Mouse (Mus musculus) liver, adult 10 weeks (tissue): Measurements from ENCODE around the gene Dnali1. TPM values are rescaled to one million over a fixed set of nuclear protein-coding genes. Genes with fewer than 3 reads are reported as not detected.

ENCODE experiments used
- polyA plus RNA-seq: library from polyadenylated mRNA; stranded (reverse); fragments of 350-450 nt; fragmentation: Illumina TruSeq; extraction: RNeasy Lipid Tissue Mini Kit (QIAGEN cat#74804); gene quantifications from one replicate; pipeline ENCODE4 v1.2.3, GENCODE M21; 2014; ENCODE audit warnings: low read depth, low replicate concordance

Gene Dnali1
- polyA plus RNA-seq, result not detected

DNA sequence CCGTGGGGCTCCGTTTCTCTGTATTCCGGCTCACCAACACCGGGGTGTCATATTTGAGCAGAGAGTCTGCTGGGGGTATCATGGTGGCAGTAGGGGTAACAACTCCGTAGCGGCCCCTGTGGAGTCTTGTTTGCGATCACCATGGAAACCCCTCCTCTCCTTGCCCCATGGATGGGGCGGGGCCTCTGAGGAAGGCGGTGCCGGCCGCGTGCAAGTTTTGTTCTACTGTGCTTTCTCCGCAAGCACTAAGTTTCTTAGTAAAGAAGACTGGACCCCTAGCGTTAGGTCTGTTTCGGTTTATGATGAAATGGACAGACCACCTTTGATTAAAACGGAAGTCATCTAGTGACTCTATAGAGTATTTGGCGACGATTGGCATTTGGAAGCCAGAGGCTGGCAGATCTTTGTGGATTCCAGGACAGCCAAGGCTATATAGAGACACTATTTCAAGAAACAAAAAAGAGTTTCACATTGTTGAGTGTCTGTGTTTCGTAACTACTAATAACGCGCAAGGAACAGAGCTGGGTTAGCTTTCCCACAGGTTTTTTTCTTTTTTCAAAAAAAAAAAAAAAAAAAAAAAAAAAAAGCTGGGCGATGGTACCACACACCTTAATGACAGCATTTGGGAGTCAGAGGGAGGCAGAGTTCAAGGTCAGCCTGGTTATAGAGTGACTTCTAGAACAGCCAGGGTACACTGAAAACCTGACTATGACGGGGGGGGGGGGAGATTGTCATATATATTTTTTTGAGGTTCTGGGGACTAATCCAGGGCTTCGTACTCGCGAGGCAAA lies at the start of gene Dnali1:
TSS of gene Dnali1 (minus strand) at position 187 of the 791 bp plus-strand sequence.

DNA sequence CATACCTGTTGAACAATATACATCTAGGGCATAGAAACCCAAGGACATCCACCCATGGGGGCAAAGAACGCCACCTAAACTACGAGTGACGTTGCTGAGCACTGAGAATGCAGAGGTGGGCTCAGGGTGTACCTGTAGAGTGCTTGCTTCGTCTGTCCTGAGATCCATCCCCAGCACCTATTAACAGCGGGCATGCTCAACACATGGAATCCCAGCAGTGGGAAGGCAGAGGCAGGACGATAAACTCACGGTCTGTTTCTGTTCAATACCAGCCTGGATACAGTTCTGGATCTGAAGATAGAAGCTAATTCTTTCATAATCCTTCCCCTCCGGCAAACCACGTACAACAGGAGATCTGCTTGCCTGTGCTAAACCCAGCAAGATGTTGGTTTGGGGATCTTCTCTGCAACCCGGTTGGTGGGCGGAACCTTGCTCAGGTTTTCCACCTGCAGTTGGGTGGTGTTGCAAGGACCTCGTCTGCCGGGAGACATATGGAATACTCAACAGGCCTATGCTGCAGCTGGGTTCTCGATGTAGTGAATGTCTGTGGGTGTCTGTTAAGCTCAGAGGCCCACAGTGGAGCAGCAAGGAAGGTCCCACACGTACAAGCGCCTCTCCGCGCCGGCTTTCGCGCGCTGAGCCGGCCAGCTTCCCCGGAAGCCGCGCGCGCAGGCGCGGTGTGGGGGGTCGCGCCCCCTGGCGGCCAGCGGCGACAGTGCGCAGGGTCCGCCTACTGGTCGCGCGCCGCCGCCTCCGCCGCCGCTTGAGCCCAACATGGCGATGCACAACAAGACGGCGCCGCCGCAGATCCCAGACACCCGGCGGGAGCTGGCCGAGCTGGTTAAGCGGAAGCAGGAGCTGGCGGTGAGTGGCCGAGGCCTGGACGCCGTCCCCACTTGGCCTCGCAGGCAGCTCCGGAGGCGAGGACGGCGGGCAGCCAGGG lies 19.2 kb upstream of the Dnali1 start, which contains the start of gene Meaf6:
TSS of gene Meaf6 (plus strand) at position 732 of the 943 bp plus-strand sequence.

DNA sequence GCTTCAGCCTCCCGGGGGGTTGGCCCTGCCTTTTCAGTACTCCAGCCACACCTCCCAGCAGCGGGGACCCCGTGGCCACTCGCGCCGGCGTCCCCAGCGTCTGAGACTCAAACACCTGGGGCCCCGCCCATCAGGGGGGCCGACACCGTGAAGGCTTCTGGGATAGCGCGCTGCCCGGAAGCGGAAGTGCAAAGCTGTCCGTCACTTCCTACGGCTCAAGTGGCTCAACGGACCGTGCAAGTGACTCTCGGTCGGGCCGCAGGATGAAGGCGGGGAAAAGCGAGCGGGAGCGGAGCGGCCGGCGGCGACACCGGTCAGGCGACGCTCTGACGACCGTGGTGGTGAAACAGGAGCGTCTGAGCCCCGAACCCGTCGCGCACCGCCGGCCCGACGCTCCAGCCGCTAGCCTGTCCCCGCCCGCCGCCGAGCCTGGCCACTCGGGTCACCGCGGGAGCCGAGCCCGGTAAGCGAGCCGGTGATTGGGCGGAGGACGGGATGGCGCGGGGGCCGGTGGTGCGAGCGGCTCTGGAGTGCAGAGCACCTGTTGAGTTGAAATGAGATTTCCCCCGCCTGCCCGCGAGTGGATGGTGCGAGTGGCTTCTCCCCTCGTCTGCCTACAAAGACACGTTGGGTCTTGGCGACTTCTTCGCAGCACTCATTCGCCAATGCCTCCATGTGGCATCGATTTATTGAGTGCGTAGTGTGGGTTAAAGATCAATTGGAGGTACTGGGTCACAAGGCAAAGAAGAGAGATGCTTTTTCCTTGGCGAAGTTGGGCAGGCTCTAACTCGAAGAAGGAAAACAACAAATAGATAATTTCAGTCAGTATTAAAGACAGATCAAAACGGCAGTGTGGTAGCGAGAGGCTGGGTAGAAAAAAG lies 1.2 kb upstream of the Dnali1 start, which contains the start of gene Snip1:
TSS of gene Snip1 (plus strand) at position 183 of the 881 bp plus-strand sequence.

DNA sequence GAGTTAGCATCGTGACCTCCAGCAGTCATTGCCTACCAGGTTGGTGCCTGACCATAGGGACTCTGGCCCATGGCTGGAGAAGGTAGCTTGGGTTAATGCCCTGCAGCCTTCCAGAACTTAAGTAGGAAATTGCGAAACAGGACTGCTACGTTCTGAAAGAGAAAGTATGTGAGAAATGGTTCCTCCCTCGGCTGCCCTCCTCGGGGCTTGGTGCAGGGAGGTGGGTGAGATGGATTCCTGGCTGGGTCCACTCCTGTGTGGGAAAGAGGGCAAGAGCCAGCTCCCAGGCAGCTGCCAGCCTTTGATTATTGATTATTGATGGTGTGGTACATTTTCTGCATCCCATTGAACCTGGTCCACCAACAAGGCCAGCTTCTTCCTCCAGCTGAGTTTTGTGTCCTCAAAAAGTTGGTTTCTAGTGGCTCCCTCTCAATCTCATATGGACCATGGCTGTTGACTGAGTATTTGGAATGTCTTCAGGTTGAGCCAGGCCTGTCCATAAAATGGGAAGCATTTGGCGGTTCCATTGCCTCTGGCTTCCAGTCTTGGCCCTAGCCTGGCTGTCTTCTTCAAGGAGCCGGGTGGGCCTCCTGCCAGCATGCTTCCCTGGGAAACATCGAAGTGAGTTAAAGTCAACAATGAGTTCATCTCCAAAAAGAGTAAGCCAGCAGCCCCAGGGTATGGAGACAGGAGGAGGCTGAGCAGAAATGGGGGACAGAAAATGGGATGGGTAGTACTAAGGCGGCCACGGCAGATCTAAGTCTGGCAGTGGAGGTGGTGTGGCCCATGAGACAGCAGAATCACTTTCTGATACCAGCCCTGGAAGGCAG lies 49.5 kb downstream of the Dnali1 start, which contains the start of gene Gnl2:
TSS of gene Gnl2 (plus strand) at position 780 of the 830 bp plus-strand sequence.

Other genes with a start within 250 kb of the Dnali1 start
- 15.7 TPM for gene Yrdc, start 215.0 kb downstream of the Dnali1 start, polyA plus RNA-seq
- 1.5 TPM for gene 1110065P20Rik, start 214.5 kb downstream of the Dnali1 start, polyA plus RNA-seq
- gene Maneal, start 203.5 kb downstream of the Dnali1 start, polyA plus RNA-seq, result not detected
- gene Epha10, start 184.8 kb downstream of the Dnali1 start, polyA plus RNA-seq, result not detected
- gene 9930104L06Rik, start 128.7 kb downstream of the Dnali1 start, polyA plus RNA-seq, result 2.9 TPM
- 1.5 TPM for gene Cdca8, start 126.4 kb downstream of the Dnali1 start, polyA plus RNA-seq
- gene Rspo1, start 79.3 kb downstream of the Dnali1 start, polyA plus RNA-seq, result 0.26 TPM
- gene Gnl2, start 49.1 kb downstream of the Dnali1 start, polyA plus RNA-seq, result 34.0 TPM
- gene Snip1, start 969 bp upstream of the Dnali1 start, polyA plus RNA-seq, result 6.6 TPM
- gene Meaf6, start 19.4 kb upstream of the Dnali1 start, polyA plus RNA-seq, result 10.5 TPM
- gene Zc3h12a, start 62.1 kb upstream of the Dnali1 start, polyA plus RNA-seq, result 0.32 TPM